Mouse (Mus musculus) cortical plate, adult 2 months (tissue): ENCODE results near the gene Ttll2.
"Not testable (repeated sequence)": the region's sequence is repeated elsewhere in the genome, so short reads cannot be mapped to it uniquely, and the experiment has no call there.

Experiments used
- CTCF ChIP-seq: fragments of 200-500 bp; IDR thresholded peaks from 2 replicates; pipeline ENCODE4 v1.5.1; 2011; ENCODE audit warnings: mild to moderate bottlenecking, control low read depth, low read length; ENCODE audit not compliant: insufficient read depth; ENCODE audit errors: extremely low read depth
- POLR2A ChIP-seq: fragments of 200-500 bp; IDR thresholded peaks from 2 replicates; pipeline ENCODE4 v1.6.1; 2011; ENCODE audit warnings: mild to moderate bottlenecking, low read length, control low read depth; ENCODE audit not compliant: insufficient read depth; ENCODE audit errors: extremely low read depth

DNA sequence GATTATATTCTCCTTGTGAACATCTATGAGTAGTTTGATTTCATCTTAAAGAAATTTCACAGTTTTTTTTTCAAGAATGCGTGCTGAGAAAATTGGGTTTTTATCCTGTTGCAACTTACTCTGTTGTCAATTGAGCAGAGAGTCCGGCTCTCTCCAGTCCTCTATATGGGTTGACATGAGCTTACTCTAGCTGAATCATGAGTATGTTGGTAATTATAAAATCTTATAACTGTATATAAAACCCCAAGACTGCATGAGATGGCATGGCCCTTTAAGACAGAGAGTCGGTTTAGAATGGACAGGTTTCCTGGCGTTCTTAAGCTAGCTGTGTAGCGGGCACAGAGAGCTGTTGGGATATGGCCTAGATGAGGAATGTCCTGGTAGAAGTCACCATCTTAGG, 28.1 kb downstream of the Ttll2 start, which contains the start of gene Tcp10a:
- not testable (repeated sequence) for TF ChIP-seq CTCF, POLR2A
